Mouse (Mus musculus): ENCODE data around the gene Aak1.

- TF ChIP-seq CTCF (IDR thresholded peaks at IDR 0.05; ENCODE audit: low read depth, low read length): no peak
- TF ChIP-seq POLR2A (IDR thresholded peaks at IDR 0.05; ENCODE audit: extremely low read depth, insufficient read depth, low read length): no peak
Measured at GRCm38 (mm10) chr6:86853928-86854327, 4.6 kb downstream of the Aak1 start.
